Mouse (Mus musculus): ENCODE data around the gene Rab4b. TPM values are rescaled to one million over a fixed set of nuclear protein-coding genes. Genes with fewer than 3 reads are reported as not detected.

Gene Rab4b
- total RNA-seq, 2 experiments from 2014 or later = 29.4 to 33.6 TPM

DNA sequence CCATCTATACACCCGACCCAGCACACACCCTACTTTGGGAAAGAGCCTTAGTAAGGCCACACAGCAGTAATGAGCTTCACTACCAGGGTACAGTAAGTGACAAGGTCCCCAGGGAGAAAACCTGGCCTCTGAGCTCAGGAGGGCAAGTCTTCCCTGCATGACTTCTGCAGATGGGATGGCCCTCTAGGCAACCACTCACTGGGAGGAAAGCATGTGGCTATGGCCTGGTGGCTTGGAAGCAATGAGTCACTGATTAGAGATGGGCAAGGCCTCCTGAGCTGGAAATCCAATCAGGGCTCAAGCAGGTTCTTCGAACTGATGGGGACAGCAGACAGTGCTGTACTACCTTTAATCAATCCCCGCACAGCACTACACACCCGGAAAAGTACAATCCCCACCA is 17.0 kb downstream of the Rab4b start:
- no peak for DNase-seq (ENCODE audit: low spot score in 2 of 2)

DNA sequence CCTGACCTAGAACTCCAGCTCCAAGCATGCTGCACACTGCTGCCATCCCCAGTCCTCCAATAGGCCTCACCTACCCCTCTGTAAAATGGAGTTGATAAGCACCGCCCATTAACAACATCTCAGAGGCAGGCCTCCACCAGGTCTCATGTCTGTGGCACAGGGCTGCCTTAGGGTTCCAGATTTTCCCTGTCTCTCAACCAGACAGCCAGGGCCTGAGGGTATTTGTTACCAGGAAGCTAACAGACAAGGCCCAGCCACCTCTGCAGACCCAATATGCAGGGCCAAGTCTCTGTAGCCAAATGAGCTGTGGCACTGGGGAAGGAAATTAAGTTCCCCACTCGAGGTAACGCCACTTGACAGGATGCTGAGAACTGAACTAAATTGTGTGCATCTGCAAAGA is 17.8 kb downstream of the Rab4b start:
- no peak for DNase-seq (ENCODE audit: low spot score in 2 of 2)

DNA sequence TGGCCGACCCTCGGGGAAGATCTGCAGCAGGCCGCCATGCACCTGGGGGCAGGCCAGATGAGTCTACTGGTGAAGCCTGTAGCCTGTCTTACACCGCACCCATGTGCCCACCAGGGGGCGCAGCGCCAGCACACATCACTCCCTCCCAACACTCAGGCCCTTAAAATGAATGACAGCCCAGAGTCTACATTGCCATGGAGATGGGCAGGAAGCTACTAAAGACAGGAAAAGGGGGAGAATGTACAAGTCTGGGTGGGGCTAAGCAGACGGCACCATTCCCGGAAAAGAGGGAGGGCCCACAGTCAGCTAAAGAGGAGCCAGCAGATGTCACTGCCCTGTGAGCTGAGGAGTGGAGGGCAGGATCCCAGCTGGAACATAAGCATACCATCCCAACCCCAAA is 18.8 kb downstream of the Rab4b start:
- DNase-seq (ENCODE audit: low spot score in 2 of 2) = peak; percentile 87 to 88

DNA sequence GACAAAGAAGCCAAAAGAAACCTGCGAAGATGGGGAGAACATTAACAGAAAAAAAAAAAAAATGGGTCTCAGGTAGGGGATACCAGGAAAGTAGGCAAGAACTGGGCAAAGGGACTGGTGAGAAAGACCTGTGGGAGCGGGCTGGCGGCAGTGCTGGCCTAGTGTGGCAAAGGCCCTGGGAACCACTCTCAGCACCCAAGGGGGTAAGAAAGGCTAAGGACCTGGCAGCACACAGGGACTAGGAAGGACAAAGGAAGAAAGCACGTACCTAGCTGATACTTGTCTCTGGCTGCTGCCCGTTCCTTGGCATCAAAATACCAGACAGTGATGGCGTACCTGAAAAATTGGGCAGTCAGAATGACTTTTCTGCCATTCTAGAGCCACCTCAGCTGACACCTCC is 19.4 kb downstream of the Rab4b start:
- DNase-seq (ENCODE audit: low spot score in 2 of 2) = no peak

DNA sequence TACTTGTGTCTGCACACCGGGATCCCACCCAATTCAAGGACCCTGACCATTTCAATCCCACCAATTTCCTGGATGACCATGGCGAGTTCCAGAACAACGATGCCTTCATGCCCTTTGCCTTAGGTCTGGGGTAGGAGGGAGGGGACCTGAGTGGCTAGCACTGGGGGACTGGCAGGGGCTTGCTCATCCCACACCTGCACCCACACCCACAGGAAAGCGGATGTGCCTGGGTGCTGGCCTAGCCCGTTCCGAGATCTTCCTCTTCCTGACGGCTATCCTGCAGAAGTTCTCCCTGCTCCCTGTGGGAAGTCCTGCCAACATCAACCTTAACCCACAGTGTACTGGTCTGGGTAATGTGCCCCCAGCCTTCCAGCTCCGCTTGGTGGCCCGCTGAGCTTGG is 20.5 kb downstream of the Rab4b start:
- DNase-seq (ENCODE audit: low spot score in 2 of 2) = no peak

GRCm38 (mm10) chr7:27156005-27156404 is 22.7 kb downstream of the Rab4b start:
- no peak for DNase-seq (ENCODE audit: low spot score in 2 of 2)

DNA sequence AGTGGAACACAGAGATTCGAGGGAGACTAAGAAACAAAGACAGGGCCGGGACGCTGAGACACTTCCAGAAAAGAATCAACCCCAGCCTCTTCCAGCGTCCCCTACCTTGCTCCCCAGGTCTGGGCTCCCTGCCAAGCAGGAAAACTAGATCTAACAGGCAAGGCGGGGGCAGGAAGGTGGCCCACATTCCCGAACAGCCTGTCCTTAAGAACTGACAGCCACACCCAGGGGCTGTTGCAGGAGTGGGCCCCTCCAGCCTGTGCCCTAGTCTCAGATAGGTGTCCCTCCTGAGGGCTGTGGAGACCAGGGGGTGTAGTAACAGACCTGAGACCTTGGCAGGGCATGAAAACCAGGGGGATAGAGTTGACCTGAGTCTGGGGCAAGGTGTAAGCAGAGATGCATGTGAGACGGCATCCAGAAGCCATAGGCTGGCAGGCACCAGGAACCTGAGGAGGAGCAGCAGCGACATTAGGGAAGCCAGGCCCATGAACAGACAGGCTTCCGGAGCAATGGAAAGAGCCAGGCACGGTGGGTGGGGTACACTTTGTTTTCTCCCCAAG is 25.4 kb downstream of the Rab4b start, which contains the start of gene Cyp2t4:
TSS of gene Cyp2t4 (plus strand) at position 510 of the 560 bp plus-strand sequence.
- no peak for DNase-seq (ENCODE audit: low spot score in 2 of 2)

DNA sequence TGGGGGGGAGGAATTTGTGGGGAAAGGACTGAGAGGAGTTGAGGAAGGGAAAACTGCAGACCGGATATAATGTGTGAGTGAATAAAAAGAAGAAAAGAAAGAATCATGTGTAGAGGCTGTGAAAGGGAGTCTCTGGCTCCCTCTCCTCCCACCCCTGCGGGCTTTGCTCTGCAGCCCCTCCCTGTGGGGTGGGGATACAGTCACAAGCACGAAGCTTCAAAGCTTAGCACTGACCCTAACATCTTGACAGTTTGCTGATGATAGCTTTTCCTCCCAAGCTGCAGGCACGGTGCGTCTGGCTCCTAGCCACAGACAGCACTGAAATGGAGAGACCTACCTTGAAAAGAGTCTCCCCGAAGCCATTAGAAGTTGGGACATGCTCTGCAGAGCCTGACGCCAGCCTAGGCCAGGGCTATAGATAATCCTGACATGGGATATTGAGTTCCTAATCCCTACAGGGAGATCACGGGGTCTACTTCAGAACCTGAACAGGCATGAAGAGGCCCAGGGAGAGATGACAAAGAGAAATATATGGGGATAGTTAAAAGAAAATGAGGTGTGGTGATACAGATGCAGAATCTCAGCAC is 42.2 kb downstream of the Rab4b start:
- DNase-seq (ENCODE audit: low spot score in 2 of 2) = no peak

DNA sequence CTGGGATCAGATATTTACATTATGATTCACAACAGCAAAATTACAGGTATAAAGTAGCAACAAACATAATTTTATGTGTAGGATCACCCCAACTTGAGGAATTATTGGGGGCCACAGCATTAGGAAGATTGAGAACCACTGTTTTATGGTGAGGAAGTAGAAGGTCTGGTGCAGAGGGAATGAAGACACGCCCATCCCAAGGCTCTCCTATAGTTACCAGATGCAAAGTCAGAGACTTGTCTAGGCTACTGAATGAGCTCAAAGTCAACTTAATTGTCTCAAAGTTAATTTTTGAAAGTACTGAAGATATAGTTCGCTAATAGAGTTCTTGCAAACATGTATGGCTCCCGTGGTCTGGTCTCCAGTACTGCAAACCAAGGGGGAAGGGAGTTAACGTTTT is 44.9 kb downstream of the Rab4b start:
- no peak for DNase-seq (ENCODE audit: low spot score in 2 of 2)

GRCm38 (mm10) chr7:27133156-27133555 is 45.5 kb downstream of the Rab4b start:
- DNase-seq (ENCODE audit: low spot score in 2 of 2) = peak in 1 of 2 experiments; percentile 48

- peak in 1 of 2 experiments; percentile 54 for DNase-seq (ENCODE audit: low spot score in 2 of 2)
These were observed 46.1 kb downstream of the Rab4b start for GRCm38 (mm10) chr7:27132588-27132987.

GRCm38 (mm10) chr7:27131387-27131786 is 47.3 kb downstream of the Rab4b start:
- no peak for DNase-seq (ENCODE audit: low spot score in 2 of 2)

DNA sequence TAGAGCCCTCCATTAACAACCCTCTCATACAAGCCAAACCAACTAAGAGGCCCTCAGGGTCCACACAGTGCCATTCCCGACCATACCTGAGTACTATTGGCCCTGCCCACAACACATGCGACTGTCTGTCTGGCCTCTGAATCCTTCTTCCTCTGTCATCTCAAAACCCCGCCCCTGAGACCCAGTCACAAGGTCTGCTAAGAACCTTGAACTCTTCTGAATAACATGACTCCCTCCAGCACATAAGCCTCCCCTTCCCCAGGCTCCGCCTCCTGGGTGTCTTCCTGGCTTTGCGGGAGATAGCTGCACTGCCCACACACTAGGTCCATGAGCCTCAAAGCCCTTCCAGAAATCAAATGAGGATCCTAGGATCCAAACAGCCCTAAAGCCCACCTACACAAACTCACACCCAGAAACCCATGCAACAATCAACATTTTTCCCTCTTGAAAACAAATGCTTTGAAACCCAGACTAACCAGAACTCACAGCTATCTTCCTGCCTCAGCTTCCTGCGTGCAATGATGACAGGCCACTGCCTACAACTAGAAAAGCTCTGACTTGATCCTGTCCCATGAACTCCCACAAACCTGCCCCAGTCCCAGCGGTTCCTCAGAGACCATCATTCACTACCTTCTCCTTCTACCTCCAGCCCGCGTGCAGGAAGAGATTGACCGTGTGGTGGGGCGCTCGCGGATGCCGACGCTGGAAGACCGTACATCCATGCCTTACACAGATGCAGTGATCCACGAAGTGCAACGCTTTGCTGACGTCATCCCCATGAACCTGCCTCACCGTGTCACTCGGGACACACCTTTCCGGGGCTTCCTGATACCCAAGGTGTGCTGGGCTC is 48.0 kb downstream of the Rab4b start:
- DNase-seq (ENCODE audit: low spot score in 2 of 2) = no peak

DNA sequence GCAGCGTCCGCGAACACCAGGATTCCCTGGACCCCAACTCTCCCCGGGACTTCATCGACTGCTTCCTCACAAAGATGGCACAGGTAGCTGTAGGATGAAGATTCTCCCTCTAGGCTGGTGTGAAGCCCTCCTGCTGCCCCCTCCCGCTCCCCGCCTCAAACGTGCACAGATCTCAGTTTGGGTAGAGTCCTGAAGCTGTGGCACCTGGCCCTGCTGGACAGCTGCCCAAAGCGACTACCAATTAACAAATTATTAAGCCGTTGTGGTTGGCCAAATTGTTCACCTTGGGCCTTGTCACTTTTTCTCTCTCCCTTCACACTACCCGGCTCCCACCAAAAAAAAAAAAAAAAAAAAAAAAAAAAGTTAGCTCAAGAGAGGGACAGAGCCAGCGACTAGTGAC is 48.9 kb downstream of the Rab4b start:
- no peak for DNase-seq (ENCODE audit: low spot score in 2 of 2)

- no peak for DNase-seq (ENCODE audit: low spot score in 2 of 2)
These were observed 49.8 kb downstream of the Rab4b start for GRCm38 (mm10) chr7:27128946-27129345.

- peak in 1 of 2 experiments; percentile 29 for DNase-seq (ENCODE audit: low spot score in 2 of 2)
These were observed 50.5 kb downstream of the Rab4b start for GRCm38 (mm10) chr7:27128162-27128561.

DNA sequence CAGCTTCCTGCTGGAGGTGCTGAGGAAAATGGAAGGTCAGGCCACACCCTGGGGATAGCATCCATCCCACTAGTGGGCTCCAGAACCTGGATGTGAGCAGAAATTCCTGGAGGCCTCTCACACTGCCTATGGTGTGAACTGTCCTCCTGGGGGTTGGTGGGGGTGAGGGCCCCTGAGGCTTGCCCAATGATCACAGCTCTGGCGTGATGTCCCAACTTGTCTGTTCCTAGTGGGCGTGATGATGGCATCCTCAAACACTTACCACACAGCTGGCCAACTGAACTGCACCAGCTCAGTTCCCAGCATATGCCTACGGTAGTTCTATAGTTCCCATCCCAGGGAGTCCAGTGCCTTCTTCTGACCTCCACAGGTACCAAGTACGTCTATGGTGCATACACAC is 53.7 kb downstream of the Rab4b start:
- DNase-seq (ENCODE audit: low spot score in 2 of 2) = no peak

DNA sequence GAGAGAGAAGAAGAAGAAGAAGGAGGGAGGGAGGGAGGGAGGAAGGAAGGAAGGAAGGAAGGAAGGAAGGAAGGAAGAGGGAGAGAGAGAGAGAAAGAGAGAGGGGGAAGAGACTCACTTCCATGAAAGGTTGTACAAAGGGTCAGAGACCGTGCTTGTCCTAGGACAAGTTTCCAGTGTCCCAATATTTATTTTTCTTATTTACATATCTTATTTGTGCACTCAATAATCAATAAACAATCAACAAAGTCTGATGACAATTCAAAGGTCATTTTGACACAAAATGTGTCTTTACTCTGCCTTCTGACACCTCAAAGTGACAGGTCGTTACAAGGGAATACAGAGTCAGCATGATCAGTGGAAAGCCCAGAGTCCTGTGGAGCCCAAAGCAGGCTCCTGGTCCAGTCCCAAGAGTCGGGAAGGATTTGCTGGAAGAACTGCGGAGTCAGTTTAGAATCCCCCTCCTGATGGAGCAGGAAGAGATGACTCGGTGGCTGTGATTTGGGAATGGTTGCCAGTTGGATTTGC is 54.3 kb downstream of the Rab4b start:
- no peak for DNase-seq (ENCODE audit: low spot score in 2 of 2)

DNA sequence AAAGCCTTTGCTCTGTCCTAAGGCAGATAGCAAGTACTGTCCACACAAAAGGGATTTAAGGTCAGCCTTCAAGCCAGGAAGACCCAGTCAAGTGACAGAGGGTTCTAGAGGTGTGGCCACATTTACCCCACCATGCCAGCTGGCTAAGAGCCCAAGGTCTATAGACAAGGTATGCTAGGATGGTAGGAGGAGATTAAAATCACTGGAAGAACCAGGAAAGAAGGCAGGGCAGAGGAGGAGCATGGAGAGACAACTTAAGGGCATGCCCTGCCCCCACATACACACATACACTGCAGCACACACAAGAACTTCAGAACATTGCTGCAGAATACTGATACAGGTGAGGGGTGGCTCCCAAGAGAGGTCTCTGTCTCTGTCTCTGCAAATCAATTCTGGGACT is 59.0 kb downstream of the Rab4b start, which contains the start of gene Cyp2f2:
TSS of gene Cyp2f2 (plus strand) at position 234 of the 400 bp plus-strand sequence.
- DNase-seq (ENCODE audit: low spot score in 2 of 2) = no peak

Measured in gastrocnemius, postnatal 4 days (tissue).